Mouse (Mus musculus) bone marrow, adult 2 months (tissue): ENCODE results near the gene Malsu1. TPM values are rescaled to one million over a fixed set of nuclear protein-coding genes. Genes with fewer than 3 reads are reported as not detected.

Source experiments
- H3K27ac ChIP-seq: fragments of 200-500 bp; 2 replicates; pipeline ENCODE4 v1.5.1; 2012; ENCODE audit warnings: low read depth, mild to moderate bottlenecking, control low read depth, inconsistent platforms, low read length; ENCODE audit not compliant: control insufficient read depth, poor library complexity, insufficient read depth
- H3K4me1 ChIP-seq: fragments of 200-500 bp; 2 replicates; pipeline ENCODE4 v1.6.1; 2011; ENCODE audit warnings: low read length; ENCODE audit not compliant: control insufficient read depth, insufficient read depth
- H3K4me3 ChIP-seq: fragments of 200-500 bp; replicated peaks from 2 replicates; pipeline ENCODE3; 2011; ENCODE audit warnings: mild to moderate bottlenecking, low read depth, low read length, control low read depth; ENCODE audit not compliant: control insufficient read depth
- CTCF ChIP-seq: fragments of 200-500 bp; IDR thresholded peaks from 2 replicates; pipeline ENCODE4 v1.5.1; 2011; ENCODE audit warnings: low read length, control low read depth; ENCODE audit not compliant: control insufficient read depth, insufficient read depth
- POLR2A ChIP-seq: fragments of 200-500 bp; IDR thresholded peaks from 2 replicates; pipeline ENCODE4 v1.6.1; 2011; ENCODE audit warnings: low read depth, mild to moderate bottlenecking, control low read depth, low read length, borderline replicate concordance; ENCODE audit not compliant: control insufficient read depth
- WGBS: fragments of 180-500 bp; shearing (Covaris S2); methylation state at CpG from one replicate; pipeline ENCODE4 v1.1.7; 2018; 5-methylcytosine and 5-hydroxymethylcytosine counted together
- polyA plus RNA-seq: library from polyadenylated mRNA; stranded (reverse); fragments of >200 nt; gene quantifications from 2 replicates; pipeline ENCODE4 v1.2.4, GENCODE M21; 2011; ENCODE audit warnings: low replicate concordance; ENCODE audit not compliant: missing spikeins, insufficient read depth, insufficient read length

Gene Malsu1
- polyA plus RNA-seq, 1 experiment, result 21.1 TPM

- no peak for TF ChIP-seq CTCF
- no peak for TF ChIP-seq POLR2A
- Histone ChIP-seq H3K4me3 (no peak overlapping the region), H3K27ac (no peak overlapping the region), H3K4me1 (no peaks in the 10 kb centered on the region)
- 82% methylated on average over 10 of the region's 10 CpGs for WGBS
Measured at GRCm38 (mm10) chr6:49094968-49095367, 21.4 kb downstream of the Malsu1 start.

- Histone ChIP-seq H3K4me3 (no peak overlapping the region), H3K27ac (no peak overlapping the region), H3K4me1 (no peaks in the 10 kb centered on the region)
- no peak for TF ChIP-seq CTCF
- no peak for TF ChIP-seq POLR2A
- 80% methylated on average over 7 of the region's 7 CpGs for WGBS
Measured at GRCm38 (mm10) chr6:49096421-49096820, 22.8 kb downstream of the Malsu1 start.

- no peaks in the 10 kb centered on the region for H3K4me1 ChIP-seq
- TF ChIP-seq POLR2A (no peak), CTCF (no peak)
- 76% methylated on average over 13 of the region's 13 CpGs for WGBS
- H3K4me3 ChIP-seq, result no peak overlapping the region
- no peak overlapping the region for H3K27ac ChIP-seq
Measured at GRCm38 (mm10) chr6:49096933-49097461, 23.4 kb downstream of the Malsu1 start.

GRCm38 (mm10) chr6:49097596-49098110 lies 24.1 kb downstream of the Malsu1 start:
- no peak overlapping the region for H3K27ac ChIP-seq
- H3K4me1 ChIP-seq, result no peaks in the 10 kb centered on the region
- TF ChIP-seq CTCF (no peak), POLR2A (no peak)
- WGBS, result 69% methylated on average over 5 of the region's 5 CpGs
- H3K4me3 ChIP-seq, result no peak overlapping the region

GRCm38 (mm10) chr6:49099086-49099485 lies 25.5 kb downstream of the Malsu1 start:
- Histone ChIP-seq H3K4me3 (no peak overlapping the region), H3K27ac (no peak overlapping the region), H3K4me1 (no peaks in the 10 kb centered on the region)
- WGBS, result 73% methylated on average over 1 of the region's 1 CpGs
- no peak for TF ChIP-seq CTCF
- TF ChIP-seq POLR2A, result no peak

- Histone ChIP-seq H3K4me3 (no peak overlapping the region), H3K27ac (no peak overlapping the region), H3K4me1 (no peaks in the 10 kb centered on the region)
- TF ChIP-seq CTCF, result no peak
- TF ChIP-seq POLR2A, result no peak
- 77% methylated on average over 15 of the region's 15 CpGs for WGBS
Measured at GRCm38 (mm10) chr6:49106746-49107500, 33.3 kb downstream of the Malsu1 start.

GRCm38 (mm10) chr6:49109196-49109595 lies 35.6 kb downstream of the Malsu1 start:
- WGBS, result 78% methylated on average over 2 of the region's 2 CpGs
- no peak overlapping the region for H3K27ac ChIP-seq

GRCm38 (mm10) chr6:49113895-49114294 lies 40.3 kb downstream of the Malsu1 start:
- Histone ChIP-seq H3K4me1 (no peaks in the 10 kb centered on the region), H3K27ac (no peak overlapping the region), H3K4me3 (no peak overlapping the region)
- no peak for TF ChIP-seq POLR2A
- no peak for TF ChIP-seq CTCF
- 86% methylated on average over 7 of the region's 7 CpGs for WGBS

More at GRCm38 (mm10) chr6:49109196-49109595, 35.6 kb downstream of the Malsu1 start:
- Histone ChIP-seq H3K4me3 (no peak overlapping the region), H3K4me1 (no peaks in the 10 kb centered on the region)
- TF ChIP-seq POLR2A (no peak), CTCF (no peak)
